Comparison of ENCODE assay signal across 9 mouse cellular contexts in the genomic region with DNA sequence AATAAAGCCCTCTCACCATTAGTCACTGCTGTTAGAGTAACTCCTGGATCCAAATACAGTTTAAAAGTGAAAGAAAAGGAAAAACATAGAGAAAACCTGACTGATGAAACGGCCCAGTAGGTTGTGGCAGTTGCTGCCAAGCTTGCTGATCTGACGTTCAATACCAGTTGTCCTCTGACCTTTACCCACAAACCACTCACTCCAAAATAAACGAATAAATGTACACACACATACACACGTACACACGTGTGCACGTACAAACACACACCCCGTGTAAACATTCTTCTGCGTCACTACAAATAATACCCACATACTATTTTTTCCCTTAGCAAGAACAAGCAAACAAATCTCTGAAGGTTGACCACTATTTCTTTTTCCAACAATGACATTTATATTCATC.
"Had no signal": no experiment of that assay in that cellular context is flagged by ENCODE, and none has a peak within 500 bp of the region (broad histone marks: within the 10 kb centered on the region; RNA-seq: fewer than 3 reads in every experiment).

No protein-coding gene starts in this region.

- H3K27ac ChIP-seq: left cerebral cortex, adult 2 months; limb, embryonic 10.5 days; midbrain, embryonic 13.5 days had no signal

- H3K4me2 ChIP-seq: midbrain, embryonic 13.5 days had no signal

- H3K9me3 ChIP-seq: limb, embryonic 10.5 days; midbrain, embryonic 13.5 days had no signal

- H3K4me1 ChIP-seq: midbrain, embryonic 13.5 days had no signal

- ATAC-seq: inflammation-experienced regulatory T-cells, adult 6 months; lung, postnatal 0 days; midbrain, embryonic 13.5 days had no signal

- DNase-seq: lung, adult 2 months; lung, postnatal 36 days; right cerebral cortex, postnatal 14 days; thymus, postnatal 4 days had no signal

- H3K4me3 ChIP-seq: left cerebral cortex, adult 2 months; limb, embryonic 10.5 days; midbrain, embryonic 13.5 days had no signal

- H3K36me3 ChIP-seq: limb, embryonic 10.5 days; midbrain, embryonic 13.5 days had no signal

- H3K27me3 ChIP-seq: midbrain, embryonic 13.5 days had no signal

- H3K9ac ChIP-seq: midbrain, embryonic 13.5 days had no signal
